Mouse (Mus musculus): Measurements from ENCODE around the gene Hspg2. TPM values are rescaled to one million over a fixed set of nuclear protein-coding genes. Genes with fewer than 3 reads are reported as not detected.
A peak's percentile ranks its signal among the peaks of the same experiment; 100 is the strongest.

Hspg2 gene
- polyA plus RNA-seq, 1 experiment from 2014 or later, result 30.0 TPM

DNA sequence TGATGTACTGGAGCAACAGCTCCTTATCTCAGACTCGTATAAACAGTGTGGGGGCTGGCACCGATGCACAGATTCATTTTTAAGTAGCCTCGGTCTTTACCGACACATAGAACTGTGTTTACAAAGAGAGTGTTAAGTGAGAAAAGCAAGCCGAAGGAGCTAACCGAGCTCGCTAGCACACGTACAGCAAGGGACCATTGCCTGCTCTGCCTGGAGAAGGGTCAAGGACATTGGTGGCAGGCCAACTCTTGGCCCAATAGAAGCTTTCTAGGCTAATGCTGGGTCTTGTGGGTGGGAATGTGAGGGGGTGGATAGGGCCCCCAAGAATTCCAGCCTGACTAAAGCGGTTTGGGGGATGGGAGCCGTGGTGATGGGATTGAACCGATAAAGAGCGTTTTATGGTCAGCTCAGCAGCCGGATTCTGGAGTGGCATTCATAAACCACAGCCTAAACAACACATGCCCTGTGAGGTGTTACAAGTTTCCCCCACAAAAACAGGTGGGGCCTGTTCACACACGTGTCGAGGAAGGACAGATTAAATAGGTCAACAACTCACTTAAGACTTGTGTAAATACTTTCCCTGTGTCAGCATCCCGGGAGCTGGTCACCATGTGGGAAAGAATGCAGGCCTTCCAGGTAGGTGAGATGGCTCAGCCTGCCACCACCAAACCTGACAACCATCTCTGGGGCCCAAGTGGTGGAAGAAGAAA, 6.4 kb upstream of the Hspg2 start:
- no peaks in the 10 kb centered on the region for H3K36me3 ChIP-seq
- H3K27me3 ChIP-seq, result no peaks in the 10 kb centered on the region
- no peak for ATAC-seq (ENCODE audit: insufficient number of reproducible peaks, insufficient read depth, low FRiP score, low TSS enrichment, low read depth)
- H3K9ac ChIP-seq, result no peak overlapping the region
- H3K4me2 ChIP-seq, result no peak overlapping the region
- H3K9me3 ChIP-seq, result no peaks in the 10 kb centered on the region
- 83% methylated on average over 16 of the region's 16 CpGs for WGBS
- H3K4me3 ChIP-seq, result no peak overlapping the region
- no peak overlapping the region for H3K27ac ChIP-seq
- H3K4me1 ChIP-seq, result peaks cover 30% of the 10 kb centered on the region

DNA sequence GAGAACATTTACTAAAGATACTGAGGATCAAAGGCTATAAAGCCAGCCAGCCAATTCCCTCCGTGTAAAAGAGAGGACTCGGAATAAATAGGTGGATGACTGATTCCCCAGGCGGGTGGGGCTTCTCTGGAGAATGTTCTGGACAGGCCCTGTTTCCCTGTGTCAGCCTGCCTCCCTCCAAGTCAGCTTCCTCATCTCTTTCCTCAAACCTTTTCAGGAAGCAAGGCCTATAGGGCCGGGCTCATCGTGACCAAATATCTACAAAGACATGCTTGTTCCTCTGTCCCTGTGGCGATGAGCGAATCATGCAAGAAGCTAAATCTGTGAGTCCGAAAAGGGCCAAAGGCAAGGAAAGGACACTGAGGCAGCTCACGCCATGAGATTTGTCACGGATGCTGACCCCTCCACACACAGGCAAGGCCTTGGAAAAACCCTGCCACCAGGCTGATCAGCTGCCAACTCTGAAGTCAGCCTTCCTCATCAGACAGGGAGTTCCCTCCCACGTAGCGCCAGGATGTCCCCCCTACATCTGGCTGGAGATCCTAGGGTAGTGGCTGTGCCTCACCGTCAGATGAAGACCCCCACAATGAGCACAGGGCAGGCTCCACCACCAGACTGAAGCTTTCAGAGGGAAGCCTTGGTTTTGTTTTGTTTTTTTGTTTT, 3.3 kb upstream of the Hspg2 start:
- Histone ChIP-seq H3K36me3 (no peaks in the 10 kb centered on the region), H3K9me3 (no peaks in the 10 kb centered on the region), H3K4me2 (no peak overlapping the region), H3K4me3 (no peak overlapping the region), H3K4me1 (peaks cover 50% of the 10 kb centered on the region), H3K9ac (no peak overlapping the region), H3K27me3 (no peaks in the 10 kb centered on the region), H3K27ac (peak overlapping the region; percentile 51)
- ATAC-seq (ENCODE audit: insufficient number of reproducible peaks, insufficient read depth, low FRiP score, low TSS enrichment, low read depth), result no peak
- WGBS, result 53% methylated on average over 13 of the region's 13 CpGs

DNA sequence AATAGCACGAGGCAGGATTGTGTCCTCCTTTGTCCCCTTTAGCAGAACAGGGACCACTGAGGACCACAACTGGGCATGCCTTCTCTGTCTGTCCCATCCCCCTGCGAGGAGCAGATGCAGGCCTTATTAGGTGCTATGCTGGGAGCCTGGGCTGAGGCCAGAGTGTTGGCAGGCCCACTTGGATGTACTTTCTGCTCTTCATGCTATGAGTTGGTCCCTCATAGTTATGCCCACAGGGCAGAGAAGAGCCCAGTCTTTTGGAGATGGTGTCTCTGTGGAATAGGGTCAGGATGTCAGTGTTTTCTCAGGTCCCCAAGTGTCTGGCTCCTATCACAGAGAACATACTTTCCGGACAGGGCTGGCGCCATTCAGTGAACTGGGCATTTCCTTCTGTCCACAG, 1.6 kb upstream of the Hspg2 start:
- Histone ChIP-seq H3K4me3 (no peak overlapping the region), H3K27ac (peak overlapping the region; percentile 82), H3K27me3 (no peaks in the 10 kb centered on the region), H3K36me3 (0 out of 2 replicates have a peak, but pooled peaks cover 3% of the 10 kb centered on the region), H3K9ac (no peak overlapping the region), H3K9me3 (no peaks in the 10 kb centered on the region), H3K4me1 (peaks cover 67% of the 10 kb centered on the region), H3K4me2 (no peak overlapping the region)
- WGBS, result 75% methylated on average over 4 of the region's 4 CpGs
- no peak for ATAC-seq (ENCODE audit: insufficient number of reproducible peaks, insufficient read depth, low FRiP score, low TSS enrichment, low read depth)

DNA sequence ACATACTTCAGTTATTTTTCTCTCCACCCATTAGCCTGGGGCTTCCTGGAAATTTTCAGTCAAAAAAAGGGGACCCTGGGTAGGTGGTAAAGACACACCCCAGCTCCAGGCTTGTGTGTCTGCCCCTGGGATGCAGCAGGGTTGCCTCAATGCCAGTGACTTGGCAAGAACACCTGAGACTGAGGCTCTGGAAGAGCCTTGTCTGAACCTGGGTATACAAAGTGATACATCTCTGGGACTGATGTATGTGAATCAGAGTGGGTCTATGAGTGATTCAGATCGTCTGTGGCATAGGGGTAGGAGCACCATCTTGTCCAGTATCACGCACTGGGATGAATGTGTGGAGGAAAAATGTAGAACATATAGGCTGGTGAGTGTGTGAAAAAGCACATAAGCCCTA, 1.0 kb upstream of the Hspg2 start:
- Histone ChIP-seq H3K9me3 (no peaks in the 10 kb centered on the region), H3K9ac (no peak overlapping the region), H3K27me3 (no peaks in the 10 kb centered on the region), H3K4me3 (no peak overlapping the region), H3K27ac (peak overlapping the region; percentile 82), H3K4me2 (no peak overlapping the region; the same call in 1 of the 2 replicates), H3K36me3 (0 out of 2 replicates have a peak, but pooled peaks cover 3% of the 10 kb centered on the region), H3K4me1 (peaks cover 68% of the 10 kb centered on the region)
- WGBS, result 85% methylated on average over 2 of the region's 2 CpGs
- ATAC-seq (ENCODE audit: insufficient number of reproducible peaks, insufficient read depth, low FRiP score, low TSS enrichment, low read depth), result no peak

DNA sequence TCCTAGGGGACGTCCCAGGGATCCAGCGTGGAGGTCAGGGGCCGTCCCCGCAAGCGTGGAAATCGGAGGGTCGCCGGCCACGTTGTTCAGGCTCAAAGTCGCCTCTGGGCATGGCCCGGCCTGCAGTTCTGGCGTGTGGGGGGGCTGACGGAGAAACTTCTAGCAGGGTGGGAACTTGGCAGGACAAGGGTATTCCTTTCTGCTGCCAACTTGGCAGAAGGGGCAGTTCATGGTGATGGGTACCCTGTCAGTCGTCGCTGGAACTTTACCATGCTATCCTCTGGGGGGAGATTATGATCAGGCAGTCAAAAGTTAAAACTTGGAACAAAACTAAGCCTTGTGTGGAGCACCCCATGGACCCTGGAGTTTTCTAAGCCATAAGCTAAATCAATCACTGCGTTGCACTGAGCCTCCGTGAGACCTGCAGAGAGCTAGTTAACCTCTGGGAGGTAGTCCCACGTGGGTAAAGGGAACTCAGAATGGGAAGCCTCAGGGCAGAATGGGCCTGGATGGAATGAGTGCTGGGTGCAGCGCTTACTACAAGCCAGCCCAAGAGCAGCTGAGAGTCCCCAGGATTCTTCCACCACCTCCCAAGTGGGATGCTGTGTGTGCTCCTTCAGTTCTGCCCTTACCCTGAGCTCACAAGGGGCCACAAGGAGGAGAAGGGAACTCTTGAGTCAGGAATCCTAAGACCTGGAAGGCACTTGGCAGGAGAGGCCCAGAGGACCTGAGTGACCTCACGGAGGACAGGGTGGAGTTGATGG, 694 bp downstream of the Hspg2 start:
- Histone ChIP-seq H3K9me3 (no peaks in the 10 kb centered on the region), H3K27ac (peak overlapping the region; percentile 85), H3K4me1 (peaks cover 77% of the 10 kb centered on the region), H3K4me2 (peak overlapping the region; percentile 83), H3K36me3 (0 out of 2 replicates have a peak, but pooled peaks cover 3% of the 10 kb centered on the region), H3K4me3 (peak overlapping the region; percentile 82), H3K9ac (peak overlapping the region; percentile 89), H3K27me3 (no peaks in the 10 kb centered on the region)
- ATAC-seq (ENCODE audit: insufficient number of reproducible peaks, insufficient read depth, low FRiP score, low TSS enrichment, low read depth), result no peak
- WGBS, result 3% methylated on average over 20 of the region's 20 CpGs

DNA sequence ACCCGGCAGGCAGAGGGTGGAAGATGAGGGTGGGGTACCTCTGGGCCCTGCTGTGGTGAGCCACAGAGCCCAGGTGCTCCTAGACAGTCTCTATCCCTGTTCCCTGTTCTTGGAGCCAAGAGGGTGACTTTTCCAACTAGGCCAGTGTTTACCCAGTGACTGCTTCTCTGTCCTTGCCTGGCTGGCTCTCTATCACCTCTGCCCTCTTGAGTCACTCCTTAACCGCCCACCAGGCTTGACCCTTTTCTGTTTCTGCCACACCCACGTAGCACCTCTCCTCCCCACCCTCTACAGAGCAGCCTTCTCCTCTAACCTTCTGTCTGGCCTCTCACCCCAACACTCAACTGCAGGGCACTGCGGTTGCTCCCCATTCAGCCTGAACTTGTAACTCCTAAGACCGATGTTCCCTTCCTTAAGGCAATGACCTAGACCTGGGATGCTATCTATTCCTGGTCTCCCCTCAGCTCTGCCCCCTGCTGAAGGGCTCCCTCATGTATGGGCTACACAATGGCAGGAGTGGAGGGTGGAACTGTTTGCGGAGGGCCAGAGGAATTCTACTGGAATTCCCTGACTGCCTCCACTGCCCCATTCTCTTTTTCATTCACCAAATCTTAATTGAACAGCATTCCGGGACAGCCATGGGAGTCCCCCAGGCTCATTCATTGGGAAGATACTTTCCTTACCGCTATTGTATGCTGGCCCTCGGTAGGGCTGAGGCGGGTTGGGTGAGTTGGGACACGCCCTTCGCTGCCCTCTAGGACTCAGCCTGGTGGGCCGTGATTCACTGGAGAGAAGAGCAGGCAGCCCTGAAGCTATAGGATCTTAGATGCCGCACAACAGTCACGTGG, 1.5 kb downstream of the Hspg2 start:
- no peak for ATAC-seq (ENCODE audit: insufficient number of reproducible peaks, insufficient read depth, low FRiP score, low TSS enrichment, low read depth)
- H3K36me3 ChIP-seq, result 0 out of 2 replicates have a peak, but pooled peaks cover 3% of the 10 kb centered on the region
- WGBS, result 32% methylated on average over 15 of the region's 15 CpGs
- no peaks in the 10 kb centered on the region for H3K9me3 ChIP-seq
- H3K4me2 ChIP-seq, result peak overlapping the region; percentile 83
- no peaks in the 10 kb centered on the region for H3K27me3 ChIP-seq
- H3K4me3 ChIP-seq, result peak overlapping the region; percentile 82
- H3K27ac ChIP-seq, result peak overlapping the region; percentile 72
- H3K4me1 ChIP-seq, result peaks cover 75% of the 10 kb centered on the region
- peak overlapping the region; percentile 89 for H3K9ac ChIP-seq

DNA sequence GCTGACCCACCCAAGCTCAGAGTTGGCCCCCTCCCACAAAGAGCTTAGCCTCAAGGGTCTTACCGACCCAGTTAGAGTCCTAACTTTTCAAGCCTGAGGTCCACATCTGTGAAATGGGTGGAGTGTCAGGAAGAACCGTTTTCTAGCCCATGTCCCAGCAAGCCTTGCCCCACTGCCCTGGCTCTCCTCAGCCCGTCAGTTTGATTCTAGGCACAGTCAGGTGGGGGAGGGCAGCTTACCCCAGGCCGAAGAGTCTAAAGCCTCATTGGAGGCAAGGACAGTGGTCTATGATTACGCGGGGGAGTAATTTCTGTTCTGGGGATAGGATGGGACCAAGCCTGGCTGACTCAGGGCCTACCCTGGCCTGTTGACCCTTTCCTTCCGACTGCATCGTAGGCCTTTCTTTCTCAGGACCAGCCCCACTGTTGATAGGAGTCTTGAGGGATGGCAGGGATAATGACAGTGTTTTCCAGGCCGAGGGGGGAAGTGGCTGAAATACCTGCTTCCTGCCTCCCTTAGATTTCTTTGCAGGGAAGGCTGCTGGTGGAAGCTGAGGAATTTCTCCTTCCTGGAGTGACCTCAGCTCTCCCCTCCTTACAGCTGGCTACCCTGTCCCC, 2.2 kb downstream of the Hspg2 start:
- no peaks in the 10 kb centered on the region for H3K9me3 ChIP-seq
- 48% methylated on average over 9 of the region's 9 CpGs for WGBS
- H3K4me1 ChIP-seq, result peaks cover 76% of the 10 kb centered on the region
- H3K36me3 ChIP-seq, result 0 out of 2 replicates have a peak, but pooled peaks cover 3% of the 10 kb centered on the region
- ATAC-seq (ENCODE audit: insufficient number of reproducible peaks, insufficient read depth, low FRiP score, low TSS enrichment, low read depth), result no peak
- peak overlapping the region; percentile 89 for H3K9ac ChIP-seq
- H3K27ac ChIP-seq, result peak overlapping the region; percentile 72
- no peaks in the 10 kb centered on the region for H3K27me3 ChIP-seq
- H3K4me2 ChIP-seq, result peak overlapping the region; percentile 83
- peak overlapping the region; percentile 82 for H3K4me3 ChIP-seq

DNA sequence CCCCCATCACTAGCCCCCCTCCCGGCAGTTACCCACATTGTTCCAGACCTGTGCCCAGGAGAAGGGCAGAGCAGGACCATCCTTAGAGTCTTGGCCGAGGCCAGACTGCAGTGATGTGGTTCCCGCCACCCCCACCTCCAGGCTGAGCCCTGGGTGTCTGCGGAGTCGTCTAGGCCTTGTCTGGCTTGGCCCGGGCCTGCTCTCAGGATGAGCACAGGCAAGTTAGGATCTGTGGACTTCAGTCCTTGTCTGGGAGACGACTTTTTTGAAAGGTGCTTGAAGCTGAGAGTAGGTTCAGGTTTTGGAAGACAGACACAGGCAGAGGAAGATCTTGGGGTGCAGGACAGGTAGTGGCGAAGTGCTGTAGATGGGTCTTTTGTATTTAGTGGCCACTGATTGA, 2.8 kb downstream of the Hspg2 start:
- Histone ChIP-seq H3K9me3 (no peaks in the 10 kb centered on the region), H3K4me3 (peak overlapping the region; percentile 82; the same call in 1 of the 2 replicates), H3K36me3 (0 out of 2 replicates have a peak, but pooled peaks cover 3% of the 10 kb centered on the region), H3K27me3 (no peaks in the 10 kb centered on the region), H3K4me1 (peaks cover 81% of the 10 kb centered on the region), H3K27ac (peak overlapping the region; percentile 72), H3K4me2 (peak overlapping the region; percentile 83), H3K9ac (peak overlapping the region; percentile 89; the same call in 1 of the 2 replicates)
- no peak for ATAC-seq (ENCODE audit: insufficient number of reproducible peaks, insufficient read depth, low FRiP score, low TSS enrichment, low read depth)
- WGBS, result 45% methylated on average over 8 of the region's 8 CpGs

DNA sequence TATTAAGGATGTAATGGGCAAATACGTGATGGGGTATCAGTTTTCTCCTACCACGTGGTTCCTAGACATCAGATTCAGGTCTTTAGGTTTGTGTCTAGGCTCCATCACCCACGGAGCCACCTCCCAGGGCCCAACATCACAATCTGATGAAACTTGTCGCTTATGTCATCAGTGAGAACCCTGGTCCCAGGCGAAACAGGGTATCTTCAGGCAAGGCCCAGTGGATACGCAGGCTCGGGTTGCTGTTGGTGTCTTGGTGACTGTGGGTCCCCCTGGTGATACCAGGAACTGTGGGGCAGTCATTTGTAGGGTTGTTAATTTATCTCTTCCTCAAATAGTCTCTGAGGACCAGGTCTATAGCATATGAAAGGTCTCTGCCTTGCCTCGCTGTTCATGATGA, 4.7 kb downstream of the Hspg2 start:
- Histone ChIP-seq H3K4me2 (peak overlapping the region; percentile 28), H3K27me3 (no peaks in the 10 kb centered on the region), H3K9ac (0 out of 2 replicates have a peak overlapping the region, but pooled peaks have one; percentile 44), H3K36me3 (0 out of 2 replicates have a peak, but pooled peaks cover 3% of the 10 kb centered on the region), H3K4me1 (peaks cover 87% of the 10 kb centered on the region), H3K4me3 (no peak overlapping the region), H3K27ac (peak overlapping the region; percentile 74), H3K9me3 (no peaks in the 10 kb centered on the region)
- WGBS, result 82% methylated on average over 8 of the region's 8 CpGs
- no peak for ATAC-seq (ENCODE audit: insufficient number of reproducible peaks, insufficient read depth, low FRiP score, low TSS enrichment, low read depth)

DNA sequence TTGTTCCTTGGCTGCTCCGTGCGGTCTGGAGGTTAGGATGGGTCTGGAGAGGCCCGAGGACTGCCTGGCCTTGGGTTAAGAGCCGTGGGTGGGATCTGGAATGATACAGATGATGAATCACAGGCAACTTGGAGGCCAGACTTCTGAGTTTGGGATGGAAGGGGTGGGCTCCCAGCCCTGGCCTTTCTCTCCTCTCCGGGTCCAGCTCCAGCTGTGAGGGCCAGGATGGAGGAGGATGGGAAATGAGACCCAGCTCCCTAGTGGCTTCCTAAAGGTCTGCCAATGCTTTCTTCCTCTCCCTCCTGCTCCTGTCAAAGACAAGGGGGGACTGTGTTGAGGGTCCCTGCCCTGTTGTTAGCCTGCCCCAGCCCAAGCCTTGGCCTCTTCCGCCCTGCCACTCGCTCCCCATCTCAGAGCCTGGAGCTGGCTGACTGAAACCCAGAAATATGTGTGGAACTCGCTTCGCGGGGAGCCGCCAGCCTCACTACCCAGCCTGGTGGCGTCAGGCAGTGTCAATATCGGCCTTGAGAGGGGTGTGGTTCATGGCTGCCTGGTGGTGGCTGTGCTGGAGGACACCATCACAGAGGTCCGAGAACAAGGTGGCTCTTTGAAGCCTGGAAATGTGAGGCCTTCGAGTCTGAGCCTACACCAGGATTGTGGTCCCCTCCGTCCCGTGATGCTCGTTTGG, 5.3 kb downstream of the Hspg2 start:
- Histone ChIP-seq H3K9me3 (no peaks in the 10 kb centered on the region), H3K4me3 (no peak overlapping the region), H3K4me2 (peak overlapping the region; percentile 28), H3K27ac (peak overlapping the region; percentile 74), H3K4me1 (peaks cover 92% of the 10 kb centered on the region), H3K9ac (0 out of 2 replicates have a peak overlapping the region, but pooled peaks have one; percentile 44), H3K27me3 (no peaks in the 10 kb centered on the region), H3K36me3 (0 out of 2 replicates have a peak, but pooled peaks cover 3% of the 10 kb centered on the region)
- no peak for ATAC-seq (ENCODE audit: insufficient number of reproducible peaks, insufficient read depth, low FRiP score, low TSS enrichment, low read depth)
- 62% methylated on average over 18 of the region's 18 CpGs for WGBS
